Mouse (Mus musculus) frontal cortex, postnatal 25 days (tissue): ENCODE measurements at regions not wholly inside any gene's neighbourhood (a gene's known extent, or its start where the extent isn't known, plus 50 kb on each side); places are given as distances from the start of the nearest gene placed in this dataset.
"Not testable (repeated sequence)": the region's sequence is repeated elsewhere in the genome, so short reads cannot be mapped to it uniquely, and the experiment has no call there.

Experiments
- DNase-seq, 2 experiments: peaks; one replicate each; pipeline ENCODE4 v3.0.0; 2022; ENCODE audit warnings: low spot score in 2 of 2

DNA sequence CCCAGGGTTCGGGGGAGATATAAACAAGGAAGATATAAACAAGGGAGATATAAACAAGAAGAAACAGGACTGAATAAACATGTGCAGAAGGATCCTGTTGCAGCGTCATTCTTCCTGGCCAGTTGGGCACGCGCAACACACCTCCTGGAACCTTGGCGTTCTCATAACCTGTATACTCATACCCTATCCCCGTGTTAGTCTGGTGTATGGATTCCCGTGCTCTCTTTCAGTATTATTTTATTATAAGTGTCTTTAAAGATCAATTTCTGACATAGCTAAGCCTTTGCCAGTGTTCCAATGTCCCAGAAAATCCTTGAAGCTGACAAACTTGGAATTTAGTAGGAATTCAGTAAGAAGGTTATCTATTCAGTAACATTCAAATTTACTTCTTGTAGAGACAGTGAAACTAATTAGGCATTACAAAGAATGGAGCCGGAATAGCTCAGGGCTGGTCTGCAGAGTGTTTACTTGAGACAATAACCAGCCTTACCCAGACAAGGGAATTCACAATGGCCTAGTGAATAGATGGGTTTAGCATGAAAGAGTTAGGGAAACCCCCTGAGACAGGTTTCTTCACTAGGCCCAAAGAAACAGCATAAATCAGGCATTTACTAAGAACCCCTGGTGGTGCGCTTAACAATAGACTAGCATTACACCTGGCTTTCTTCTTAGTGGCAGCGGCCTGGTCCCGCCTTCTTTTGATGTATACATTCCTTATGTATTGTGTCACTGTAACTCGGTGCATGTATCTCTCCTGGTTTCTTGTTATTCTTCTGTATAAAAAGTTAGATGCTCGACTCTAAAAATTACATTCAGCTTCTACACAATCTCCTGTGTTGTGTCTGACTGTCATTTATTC lies 458.4 kb downstream of the Epm2a start:
- DNase-seq, result not testable (repeated sequence)

DNA sequence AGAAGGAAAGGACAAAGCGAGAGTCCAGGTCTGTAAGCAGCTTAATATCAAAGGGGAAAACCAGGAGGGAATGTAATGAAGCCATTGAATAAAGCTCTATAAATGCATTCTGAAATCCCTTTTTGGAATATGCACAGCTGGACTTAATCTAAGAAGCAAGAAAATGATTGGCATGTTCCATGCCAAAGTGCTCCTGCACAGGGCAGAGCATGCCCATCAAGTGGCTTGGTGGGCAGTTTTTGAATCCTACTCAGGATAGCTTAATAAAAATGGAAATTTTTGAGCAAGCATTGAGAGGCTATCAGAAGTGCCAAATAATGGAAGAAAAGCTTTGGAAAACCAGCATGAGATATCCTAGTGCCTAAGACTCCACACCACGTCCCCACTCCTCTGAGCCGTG lies 466.1 kb downstream of the Epm2a start:
- no peak for DNase-seq

DNA sequence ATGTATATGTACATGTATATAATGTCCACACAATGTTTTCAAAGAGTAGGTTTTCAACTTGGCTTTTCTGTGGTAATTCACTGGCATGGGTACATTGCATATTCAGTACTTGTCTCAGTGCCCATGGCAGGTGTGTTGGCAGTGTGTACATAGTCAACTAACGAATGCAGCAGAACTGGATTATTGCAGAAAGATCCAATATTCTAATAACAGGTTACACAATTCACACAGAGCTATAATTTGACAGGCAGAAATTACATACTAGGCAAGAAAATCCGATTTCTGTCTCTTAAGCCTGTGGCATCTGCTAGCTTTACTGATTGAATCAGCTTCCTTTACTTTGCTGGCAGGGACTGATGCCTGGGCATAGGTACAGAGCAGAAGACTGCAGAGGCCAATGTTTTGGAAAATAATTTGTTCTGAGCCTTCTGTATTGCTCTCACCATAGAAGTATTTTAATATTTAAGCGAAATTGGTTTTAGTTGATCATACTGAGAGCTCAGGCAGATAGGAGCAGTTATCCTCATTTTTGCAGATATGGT lies 479.3 kb downstream of the Epm2a start:
- no peak for DNase-seq

DNA sequence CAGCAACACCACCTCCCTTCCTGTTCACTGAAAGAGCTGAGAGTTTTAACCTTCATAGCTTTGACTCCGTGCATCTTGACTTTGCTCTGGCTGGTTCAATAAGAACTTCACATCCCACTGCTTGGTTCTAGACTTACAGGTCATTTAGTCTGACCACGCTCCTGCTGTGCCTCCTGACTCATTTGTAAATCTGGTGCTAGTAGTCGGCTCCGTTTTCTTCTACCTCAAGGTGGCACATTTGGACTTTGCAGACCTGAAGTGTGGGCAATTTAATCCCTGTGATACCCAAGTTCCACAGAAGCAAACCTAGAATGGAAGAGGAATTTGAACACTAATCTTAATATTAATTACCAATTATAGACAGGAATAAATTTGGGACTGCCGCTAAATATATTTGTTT lies 497.9 kb downstream of the Epm2a start:
- DNase-seq, result peak in 1 of 2 experiments; percentile 23

DNA sequence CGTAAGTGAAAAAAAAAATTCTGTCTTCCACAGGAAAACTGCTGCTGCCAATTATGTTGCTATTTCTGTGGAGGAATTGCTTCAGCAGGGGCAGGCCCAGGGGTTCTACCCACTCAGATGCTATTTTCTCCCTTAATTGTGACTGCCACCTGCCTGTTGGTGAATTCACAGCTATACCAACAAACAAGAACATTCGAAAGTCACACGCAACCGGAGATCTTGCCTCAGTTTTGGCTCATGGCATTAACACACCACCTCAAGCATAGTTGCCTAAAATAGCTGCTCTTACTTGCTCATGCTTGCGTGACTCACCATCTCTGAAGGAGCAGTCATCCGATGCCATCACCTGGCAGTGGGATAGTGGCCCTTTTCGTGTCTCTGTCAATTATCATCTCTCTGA lies 498.3 kb downstream of the Epm2a start:
- DNase-seq, result peak in 1 of 2 experiments; percentile 12

DNA sequence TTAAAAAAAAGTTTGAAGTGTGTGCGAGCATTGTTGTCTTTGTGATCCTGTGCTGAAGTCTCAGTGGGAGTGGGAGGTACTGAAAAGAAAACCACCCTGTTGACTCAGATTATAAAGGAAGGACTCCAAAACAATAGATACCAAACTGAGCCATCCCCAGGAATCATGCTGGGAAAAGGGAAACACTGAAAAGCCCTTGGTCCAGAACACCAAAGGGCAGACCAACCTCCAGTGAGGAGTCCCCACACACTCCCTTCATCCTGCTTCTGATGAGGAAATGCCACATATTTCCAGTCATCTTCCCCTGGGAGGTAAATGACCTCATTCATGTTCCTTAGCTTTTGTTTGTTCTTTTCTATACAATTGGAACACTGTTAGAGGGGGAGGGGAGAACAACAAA lies 502.9 kb downstream of the Epm2a start:
- DNase-seq, result no peak

DNA sequence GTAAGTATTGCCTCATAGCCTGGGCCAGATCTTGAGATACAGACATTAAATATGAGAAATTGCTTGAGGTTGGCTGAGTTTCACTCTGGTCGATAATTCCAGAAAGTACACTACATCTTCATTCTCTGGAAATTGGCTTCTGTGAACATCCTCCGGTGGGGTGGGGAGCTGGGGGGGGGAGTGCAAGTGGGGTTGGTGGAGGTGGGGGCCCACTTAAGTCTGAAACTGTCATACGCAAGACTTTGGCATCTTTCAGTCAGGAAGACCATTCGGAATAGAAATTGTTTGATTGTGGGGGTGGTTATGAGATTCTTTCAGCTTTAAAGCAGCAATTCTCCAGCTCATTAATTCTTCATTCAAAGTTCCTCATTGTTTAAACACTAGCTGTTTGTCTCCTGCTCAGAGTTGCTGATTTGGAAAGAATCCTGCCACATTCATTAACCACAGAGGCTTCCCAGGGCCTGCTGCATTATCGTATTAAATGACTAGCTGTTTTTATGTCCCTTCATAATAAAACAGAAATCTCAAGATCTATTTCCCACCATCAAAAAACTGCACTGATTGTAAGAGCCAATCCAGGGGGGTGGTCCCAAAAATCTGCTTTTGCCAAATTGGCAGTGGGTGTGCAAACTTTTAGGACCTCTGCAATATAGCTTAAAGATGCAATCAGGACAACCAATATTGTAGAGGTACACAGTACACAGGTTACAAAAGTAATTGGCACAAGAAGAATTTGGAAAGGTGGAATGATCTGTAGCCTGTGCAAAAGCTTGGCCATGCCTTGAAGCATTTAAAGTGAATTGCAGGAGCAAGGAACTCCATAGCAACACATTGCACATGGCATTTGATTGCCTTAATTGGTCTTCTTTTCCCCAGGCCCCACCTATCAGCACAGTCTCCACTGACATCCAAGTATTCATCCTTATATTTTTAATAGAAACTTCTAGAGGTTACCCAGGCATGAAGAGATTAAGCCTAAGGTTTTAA lies 532.2 kb downstream of the Epm2a start:
- DNase-seq, result no peak

DNA sequence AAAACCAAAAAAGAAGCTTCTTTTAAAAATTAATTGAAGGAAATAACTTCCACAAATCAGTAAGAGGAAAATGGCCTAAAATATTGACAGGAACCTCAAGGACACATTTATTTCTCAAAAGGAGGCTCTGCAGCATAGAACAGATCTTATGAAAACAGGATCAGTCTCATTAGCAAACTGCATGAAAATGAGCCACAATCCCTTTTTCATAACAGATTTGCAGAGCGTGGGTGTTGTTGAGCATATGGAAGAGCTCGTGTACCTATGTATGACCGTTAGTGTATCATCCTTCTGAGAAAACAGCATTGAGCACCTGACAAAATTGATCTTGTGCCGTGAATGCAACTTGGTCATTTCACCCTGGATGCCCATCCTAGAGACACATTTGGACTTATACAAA lies 543.0 kb downstream of the Epm2a start:
- DNase-seq, result no peak

DNA sequence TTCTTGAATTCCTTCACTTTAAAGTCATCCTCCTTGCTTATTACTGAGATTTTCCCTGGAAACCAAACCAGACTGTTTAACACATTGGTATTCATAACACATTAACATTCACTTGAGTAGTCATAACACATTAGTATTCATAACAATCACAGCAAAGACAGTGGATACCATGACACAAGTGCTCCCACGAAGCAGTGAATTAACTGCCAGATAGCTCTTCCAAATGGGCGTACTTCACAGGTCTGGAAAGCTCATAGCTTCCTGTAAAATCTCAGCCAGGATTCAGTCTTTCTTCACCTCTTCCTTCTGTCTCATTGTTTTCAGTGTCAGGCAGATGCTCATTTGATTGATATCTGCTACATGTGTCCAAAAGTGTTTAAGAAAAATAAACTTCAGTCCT lies 545.7 kb downstream of the Epm2a start:
- no peak for DNase-seq

DNA sequence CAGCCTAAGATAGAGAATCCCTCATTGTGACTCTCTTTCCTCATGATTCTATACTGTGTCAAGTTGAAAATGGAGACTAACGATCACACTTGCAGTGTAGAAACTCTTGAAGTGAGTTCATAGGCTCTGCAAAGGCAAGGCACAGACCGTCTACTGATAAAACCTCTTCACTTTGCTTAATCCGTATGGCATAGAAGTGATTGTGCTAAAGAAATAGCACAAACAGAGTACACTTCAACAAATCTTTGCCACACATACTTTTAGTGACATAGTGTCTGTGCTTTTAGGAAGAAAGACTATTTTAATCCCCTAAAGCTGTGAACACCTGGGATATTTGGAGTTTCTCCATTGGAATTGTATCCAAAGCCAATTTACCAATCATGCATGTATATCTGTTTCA lies 578.9 kb downstream of the Epm2a start:
- no peak for DNase-seq

DNA sequence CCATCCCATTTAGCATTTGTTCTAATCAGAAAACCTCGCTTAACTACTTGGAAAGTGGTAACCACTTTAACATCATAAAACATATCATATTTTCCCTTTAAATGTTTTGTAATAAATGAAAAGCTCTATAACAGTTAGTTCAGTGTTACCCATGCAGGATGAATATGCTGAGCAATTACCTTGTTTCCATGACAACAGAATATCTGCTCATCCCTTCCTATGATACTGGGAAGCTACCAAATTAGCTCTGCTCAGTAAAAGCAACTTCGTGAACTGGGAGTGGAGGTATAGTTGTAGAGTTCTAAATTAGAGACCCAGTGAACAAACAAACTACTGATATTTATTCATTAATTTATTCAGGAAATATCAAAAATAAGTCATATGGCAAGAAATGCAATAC lies 595.0 kb downstream of the Epm2a start:
- no peak for DNase-seq

DNA sequence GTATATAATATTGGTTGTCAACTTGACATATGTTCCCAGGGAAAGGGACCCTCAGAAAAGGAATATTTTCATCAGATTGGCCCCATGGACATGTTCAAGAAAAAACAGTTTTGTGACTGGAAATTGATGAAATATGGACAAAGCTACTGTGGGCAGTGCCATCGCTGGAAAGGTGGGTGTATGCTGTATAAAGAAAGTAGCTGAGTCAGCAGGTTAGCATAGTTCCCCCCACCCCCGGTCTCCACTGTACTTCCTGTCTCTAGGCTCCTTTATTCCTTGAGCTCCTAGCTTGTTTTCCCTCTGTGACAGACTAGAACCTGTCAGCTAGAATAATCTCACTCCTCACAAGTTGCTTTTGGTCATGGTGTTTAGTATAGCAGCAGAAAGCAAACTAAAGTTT lies 599.6 kb downstream of the Epm2a start:
- DNase-seq, result no peak

DNA sequence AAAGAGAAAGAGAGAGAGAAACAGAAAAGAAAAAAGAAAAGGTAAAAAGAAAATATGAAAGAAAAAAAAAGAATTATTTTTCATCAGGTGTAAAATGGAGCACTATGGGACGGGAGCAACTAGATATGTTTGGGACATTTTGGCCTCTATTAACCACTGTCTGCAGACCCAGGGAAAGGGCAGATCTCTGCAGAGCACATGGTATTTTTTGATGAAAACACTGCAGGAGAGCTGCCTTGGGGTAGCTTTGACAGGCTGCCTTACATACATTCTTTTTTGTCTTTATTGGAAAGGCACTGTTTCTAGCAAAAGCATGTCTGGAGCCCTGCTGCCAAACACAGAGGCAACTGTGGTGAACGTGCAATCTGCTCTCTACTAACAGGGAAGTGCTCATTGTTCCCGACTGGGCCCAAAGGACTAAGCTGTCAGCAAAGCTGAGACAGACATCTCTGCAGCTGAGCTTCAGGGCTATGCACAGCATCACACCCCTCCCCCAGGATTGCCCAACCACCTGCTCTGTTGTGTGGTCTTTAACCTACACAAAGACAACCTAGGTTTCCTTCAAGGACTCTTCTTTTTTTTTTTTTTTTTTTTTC lies 617.2 kb downstream of the Epm2a start:
- no peak for DNase-seq

DNA sequence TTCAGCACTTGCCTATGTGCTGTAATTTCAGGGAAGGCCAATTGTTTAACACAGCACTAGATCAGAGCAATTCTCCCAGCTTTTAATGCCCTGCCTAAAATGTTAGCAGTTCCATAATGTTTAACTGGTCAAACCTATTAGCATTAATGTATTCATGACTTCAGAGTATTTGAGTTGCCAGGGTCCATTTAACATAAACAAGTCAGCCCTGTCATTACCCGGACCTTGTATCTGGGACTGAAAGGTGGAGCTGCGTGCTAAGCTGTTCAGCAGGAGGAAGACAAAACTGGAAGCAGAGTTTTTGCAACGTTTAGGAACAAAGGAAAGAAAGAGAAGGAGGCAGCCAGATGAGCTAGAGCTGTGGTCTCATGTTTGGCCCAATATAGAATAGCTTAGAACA lies 661.8 kb downstream of the Epm2a start:
- no peak for DNase-seq

DNA sequence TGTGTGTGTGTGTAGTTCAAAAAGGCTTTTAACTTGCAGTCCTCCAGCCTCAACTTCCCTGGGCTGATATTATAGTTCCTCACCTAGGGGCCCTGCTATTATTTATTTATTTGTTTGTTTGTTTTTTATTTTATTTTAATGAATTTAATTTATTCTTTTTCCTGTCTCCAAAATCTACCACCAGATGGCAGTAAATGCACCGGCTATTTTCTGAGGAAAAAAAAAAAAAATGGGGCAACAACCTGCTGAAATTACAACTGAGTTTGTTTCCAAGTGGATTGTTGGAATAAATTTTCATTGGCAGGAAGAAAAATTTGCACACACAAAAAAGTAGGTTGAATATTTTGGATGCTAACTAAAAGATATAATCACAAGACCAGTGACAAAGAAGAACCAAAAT lies 662.7 kb downstream of the Epm2a start:
- no peak for DNase-seq

DNA sequence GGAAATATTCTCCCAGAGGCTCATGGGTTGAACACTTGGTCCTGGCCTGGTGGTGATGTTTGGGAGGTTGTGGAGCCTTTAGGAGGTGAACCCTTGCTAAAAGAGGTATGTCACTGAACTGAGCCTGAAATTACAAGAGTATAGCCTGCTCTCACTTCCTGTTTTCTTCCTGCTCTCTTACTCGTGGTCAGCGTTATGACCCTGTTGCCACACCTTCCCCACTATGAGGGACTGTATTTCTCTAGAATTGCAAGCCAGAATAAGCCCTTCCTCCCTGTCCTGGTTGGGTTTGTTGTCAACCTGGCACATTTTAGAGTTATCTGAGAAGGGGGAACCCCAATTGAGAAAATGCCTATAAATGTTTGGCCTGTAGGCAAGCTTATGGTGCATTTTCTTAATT lies 674.1 kb downstream of the Epm2a start:
- no peak for DNase-seq

DNA sequence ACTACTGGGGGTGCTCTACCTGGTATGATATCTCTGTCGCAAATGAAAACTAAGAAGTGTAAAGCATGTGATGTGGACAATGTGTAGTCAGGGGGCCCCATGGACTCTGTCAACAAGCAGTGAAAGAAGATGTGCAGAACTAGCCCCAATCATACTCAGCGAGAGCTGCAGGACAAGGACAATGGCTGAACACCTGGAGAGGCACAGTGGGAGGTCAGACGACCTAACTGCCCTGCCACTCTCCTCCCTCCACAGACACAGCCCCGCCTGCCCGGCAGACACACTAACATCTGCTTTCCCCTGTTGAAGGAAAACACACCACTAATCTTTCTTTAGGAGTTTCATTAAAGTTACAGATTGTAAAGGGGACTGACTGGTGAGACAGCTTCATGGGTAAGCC lies 675.1 kb downstream of the Epm2a start:
- DNase-seq, result no peak

DNA sequence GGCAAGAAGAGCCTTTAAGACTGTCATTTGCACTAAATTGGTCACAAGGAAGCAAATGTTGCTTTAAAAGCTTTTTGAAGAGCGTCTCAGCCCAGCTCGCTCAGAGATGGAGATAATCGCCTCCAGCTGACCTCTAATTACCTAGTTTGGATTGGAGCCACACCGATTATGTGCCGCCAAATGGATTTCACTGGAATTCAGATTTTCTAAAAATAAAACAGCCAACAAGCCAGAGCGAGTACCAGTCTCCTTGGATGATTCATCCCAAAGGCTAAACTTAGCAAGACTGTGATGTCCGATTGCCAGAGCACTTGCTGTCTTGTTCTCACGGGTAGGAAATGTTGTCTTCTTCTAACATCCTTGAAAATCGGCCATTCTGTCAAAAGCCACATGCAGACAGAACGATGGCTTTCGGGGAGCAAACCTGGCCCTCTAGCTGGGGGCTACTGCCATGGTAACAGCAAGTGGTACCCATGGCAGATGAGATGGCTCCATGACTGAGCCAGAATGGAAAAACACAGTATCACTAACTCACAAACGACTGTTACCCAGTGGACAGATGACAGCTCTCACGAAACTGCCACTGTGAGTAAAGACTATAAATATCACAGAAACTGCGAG lies 676.1 kb downstream of the Epm2a start:
- peak; percentile 18 to 20 for DNase-seq

DNA sequence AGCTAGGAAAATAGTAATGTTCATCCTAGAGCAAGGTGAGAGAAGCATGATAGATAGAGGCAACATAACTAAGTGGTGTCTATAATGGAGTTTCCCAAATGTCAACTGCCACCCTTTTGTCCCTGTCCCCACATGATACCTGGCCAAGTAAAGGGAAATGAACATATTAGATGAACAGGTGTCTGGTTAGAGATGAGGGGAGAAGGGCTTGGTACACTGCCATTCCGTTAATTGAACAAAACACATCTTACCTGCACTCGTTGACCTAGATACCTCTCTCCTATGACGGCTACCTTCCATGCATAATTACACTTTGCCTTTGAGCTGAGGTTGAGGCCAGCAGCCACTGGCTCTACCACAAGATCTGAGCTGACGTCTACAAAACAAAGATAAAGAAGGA lies 677.4 kb downstream of the Epm2a start:
- DNase-seq, result no peak

DNA sequence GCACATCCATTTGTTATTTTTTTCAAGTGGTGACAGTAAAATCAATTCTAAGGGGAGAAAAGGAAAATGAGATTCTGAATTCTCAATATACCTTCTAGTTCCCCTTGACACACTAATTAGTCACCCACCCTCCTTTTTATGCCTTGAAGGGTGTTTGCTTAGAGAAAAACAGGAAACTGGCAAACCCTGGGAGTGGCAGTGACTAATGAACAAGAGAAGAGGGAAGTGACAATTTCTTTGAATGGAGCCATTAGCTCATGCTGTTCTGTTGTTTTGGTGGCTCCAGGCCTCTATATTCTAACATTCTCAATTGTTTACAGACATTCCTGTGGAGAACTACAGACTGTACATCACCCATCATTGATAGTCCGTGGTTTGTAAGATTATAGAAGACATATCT lies 692.0 kb downstream of the Epm2a start:
- no peak for DNase-seq

DNA sequence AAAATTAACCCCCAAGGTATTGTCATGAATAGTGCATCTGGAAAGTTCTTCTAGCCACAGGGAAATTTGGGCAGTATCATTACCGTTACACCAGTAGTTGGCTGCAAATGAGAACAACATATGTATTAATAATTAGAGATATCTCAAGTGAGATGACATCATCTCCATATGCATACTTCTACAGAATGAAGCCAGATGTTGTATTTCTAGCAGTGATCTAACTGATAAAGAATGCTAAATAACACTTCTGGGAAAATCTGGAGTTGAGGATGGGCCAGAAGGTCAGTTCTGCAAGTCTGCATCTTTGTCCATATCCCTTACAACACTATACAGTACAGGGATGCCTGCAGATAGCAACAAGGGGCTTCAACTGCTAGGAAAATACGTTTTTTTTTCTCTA lies 702.7 kb downstream of the Epm2a start:
- no peak for DNase-seq

DNA sequence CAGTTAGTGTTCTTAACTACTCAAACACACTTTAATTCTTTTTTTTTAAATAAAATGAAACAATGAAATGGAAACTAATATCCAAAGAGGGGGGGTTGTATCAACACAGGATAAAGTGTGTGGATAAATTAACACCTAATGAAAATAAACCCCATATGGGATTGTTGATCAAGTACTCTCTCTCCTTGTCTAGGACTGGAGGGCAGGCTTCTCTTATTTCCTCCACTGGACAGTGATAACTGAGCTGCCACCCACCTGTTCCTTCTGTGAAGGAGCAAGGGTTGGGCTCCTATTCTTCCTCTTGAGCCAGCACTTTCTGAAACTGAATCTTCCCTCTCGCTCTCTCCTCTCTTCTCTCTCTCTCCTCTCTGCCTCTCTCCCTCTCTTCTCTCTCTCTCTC lies 716.5 kb downstream of the Epm2a start:
- no peak for DNase-seq
